Mouse (Mus musculus): ENCODE data around the gene Rassf1.

Gene Rassf1

DNA sequence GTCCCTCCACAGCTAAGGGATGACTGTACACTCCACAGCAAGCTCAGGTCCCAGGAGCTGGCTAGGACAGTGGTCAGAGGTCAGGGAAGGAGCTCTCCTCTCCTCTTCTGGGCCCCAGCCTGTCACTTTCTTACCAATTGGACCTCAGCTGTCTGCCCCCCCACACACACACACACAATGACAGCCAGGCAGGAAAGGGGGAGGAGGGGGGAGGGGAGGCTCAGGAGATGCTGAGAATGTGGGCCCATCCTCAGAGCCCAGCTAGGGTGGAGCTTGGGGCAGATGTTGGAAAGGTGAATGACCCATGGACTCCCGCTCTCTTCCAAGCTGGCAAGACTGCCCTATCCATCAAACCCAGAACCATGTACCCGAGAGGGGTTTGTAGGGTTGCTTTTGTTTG lies 55.7 kb downstream of the Rassf1 start:
- DNase-seq: no peak

- no peak for DNase-seq
These were observed 56.4 kb downstream of the Rassf1 start for GRCm38 (mm10) chr9:107607653-107608245.

GRCm38 (mm10) chr9:107608741-107609432 lies 57.5 kb downstream of the Rassf1 start, which contains the start of gene Sema3b:
Gene Sema3b (minus strand): TSS chr9:107609229.
- DNase-seq: no peak

DNA sequence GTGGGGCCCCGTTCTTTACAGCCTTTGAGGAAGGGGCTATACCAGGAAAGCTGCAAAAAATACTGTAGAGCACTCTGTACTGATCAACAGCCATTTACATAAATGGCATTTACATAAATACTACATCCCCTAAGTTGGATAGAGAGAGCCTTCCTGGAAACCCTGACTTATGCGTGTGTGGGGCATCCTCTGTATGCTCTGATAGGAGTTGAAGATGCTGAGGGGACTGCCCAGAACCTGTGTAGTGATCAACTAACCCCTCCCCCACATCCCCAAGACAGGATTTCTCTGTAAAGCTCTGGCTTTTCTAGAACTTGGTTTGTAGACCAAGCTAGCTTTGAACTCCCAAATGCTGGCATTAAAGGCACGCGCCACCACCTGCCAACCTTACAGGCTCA lies 58.1 kb downstream of the Rassf1 start:
- DNase-seq: no peak

DNA sequence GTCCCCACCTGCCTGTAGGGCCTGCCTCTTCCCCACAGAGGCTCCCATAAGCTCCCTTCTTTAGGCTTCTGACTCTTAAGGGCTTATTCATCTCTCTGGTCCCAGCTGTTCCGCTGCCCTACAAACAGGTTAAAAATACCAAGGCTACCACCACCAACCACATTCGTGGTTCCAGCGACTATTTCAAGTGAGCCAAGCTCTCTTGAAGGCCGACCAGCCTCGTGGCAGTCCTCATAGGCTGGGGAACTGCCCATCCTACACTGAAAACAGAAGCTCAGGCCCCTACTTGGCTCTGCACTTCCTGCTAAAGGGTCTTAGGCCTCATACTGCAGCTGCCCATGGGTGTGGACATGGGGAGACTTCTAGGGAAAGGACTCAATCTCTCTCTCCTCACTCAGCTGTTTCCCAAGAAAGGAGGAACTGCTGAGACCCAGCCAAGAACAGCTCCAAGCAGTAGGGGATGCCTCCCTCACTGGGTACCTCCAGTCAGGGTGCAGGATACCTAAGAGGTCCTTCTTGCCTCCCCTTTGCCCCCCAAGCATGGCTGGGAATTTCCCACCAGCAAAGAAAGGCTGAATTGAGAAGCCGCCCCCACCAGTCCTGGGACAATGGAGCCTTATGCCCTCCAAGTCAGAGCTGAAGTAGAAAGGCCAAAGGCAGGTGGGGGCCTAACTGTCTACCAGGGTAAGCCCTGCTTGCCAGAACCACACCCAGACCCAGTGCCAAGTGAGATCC lies 60.3 kb downstream of the Rassf1 start:
- DNase-seq: no peak
